Mouse (Mus musculus) testis, postnatal 14 days (tissue): ENCODE results near the gene Siae.

Experiments used
- DNase-seq: peaks from one replicate; pipeline ENCODE4 v3.0.0; 2021; ENCODE audit warnings: low spot score

Siae gene

GRCm38 (mm10) chr9:37626103-37626567 lies 70.6 kb downstream of the Siae start:
- no peak for DNase-seq

- no peak for DNase-seq
Observed at GRCm38 (mm10) chr9:37627263-37627662, 71.8 kb downstream of the Siae start.

GRCm38 (mm10) chr9:37628581-37628980 lies 73.1 kb downstream of the Siae start:
- DNase-seq = no peak

- DNase-seq = no peak
Observed at GRCm38 (mm10) chr9:37629941-37630340, 74.4 kb downstream of the Siae start.

GRCm38 (mm10) chr9:37632305-37632704 lies 76.8 kb downstream of the Siae start:
- no peak for DNase-seq

- no peak for DNase-seq
Observed at GRCm38 (mm10) chr9:37634269-37634668, 78.8 kb downstream of the Siae start.

GRCm38 (mm10) chr9:37636335-37636734 lies 80.8 kb downstream of the Siae start:
- DNase-seq = no peak

GRCm38 (mm10) chr9:37636800-37637542 lies 81.5 kb downstream of the Siae start:
- DNase-seq = no peak

- no peak for DNase-seq
Observed at GRCm38 (mm10) chr9:37638721-37639120, 83.2 kb downstream of the Siae start.

- DNase-seq = no peak
Observed at GRCm38 (mm10) chr9:37646246-37646645, 90.7 kb downstream of the Siae start.

GRCm38 (mm10) chr9:37650639-37651038 lies 95.1 kb downstream of the Siae start:
- no peak for DNase-seq

- no peak for DNase-seq
Observed at GRCm38 (mm10) chr9:37653836-37654235, 98.3 kb downstream of the Siae start.

- DNase-seq = no peak
Observed at GRCm38 (mm10) chr9:37655961-37656360, 100.5 kb downstream of the Siae start.

GRCm38 (mm10) chr9:37656439-37656881 lies 101.0 kb downstream of the Siae start:
- no peak for DNase-seq

GRCm38 (mm10) chr9:37656931-37657481 lies 101.5 kb downstream of the Siae start, which contains the start of gene Tbrg1:
Gene Tbrg1, minus strand, starts transcription at chr9:37657312.
- DNase-seq = peak; percentile 84

GRCm38 (mm10) chr9:37659413-37659812 lies 103.9 kb downstream of the Siae start:
- DNase-seq = no peak

- no peak for DNase-seq
Observed at GRCm38 (mm10) chr9:37663210-37663609, 107.7 kb downstream of the Siae start.

GRCm38 (mm10) chr9:37664604-37665003 lies 109.1 kb downstream of the Siae start:
- no peak for DNase-seq

GRCm38 (mm10) chr9:37666045-37666444 lies 110.5 kb downstream of the Siae start:
- no peak for DNase-seq

- DNase-seq = no peak
Observed at GRCm38 (mm10) chr9:37669115-37669514, 113.6 kb downstream of the Siae start, which contains the start of gene Panx3. Gene Panx3, minus strand, starts transcription at chr9:37669235.

- no peak for DNase-seq
Observed at GRCm38 (mm10) chr9:37669678-37670077, 114.2 kb downstream of the Siae start.

- no peak for DNase-seq
Observed at GRCm38 (mm10) chr9:37670261-37670660, 114.8 kb downstream of the Siae start.

GRCm38 (mm10) chr9:37675287-37675686 lies 119.8 kb downstream of the Siae start:
- DNase-seq = no peak
